Mouse (Mus musculus): Measurements from ENCODE around the gene Cnot1. TPM values are rescaled to one million over a fixed set of nuclear protein-coding genes. Genes with fewer than 3 reads are reported as not detected.

The Cnot1 gene
- total and polyA plus RNA-seq, 3 experiments: 142 to 182 (median 146) TPM

DNA sequence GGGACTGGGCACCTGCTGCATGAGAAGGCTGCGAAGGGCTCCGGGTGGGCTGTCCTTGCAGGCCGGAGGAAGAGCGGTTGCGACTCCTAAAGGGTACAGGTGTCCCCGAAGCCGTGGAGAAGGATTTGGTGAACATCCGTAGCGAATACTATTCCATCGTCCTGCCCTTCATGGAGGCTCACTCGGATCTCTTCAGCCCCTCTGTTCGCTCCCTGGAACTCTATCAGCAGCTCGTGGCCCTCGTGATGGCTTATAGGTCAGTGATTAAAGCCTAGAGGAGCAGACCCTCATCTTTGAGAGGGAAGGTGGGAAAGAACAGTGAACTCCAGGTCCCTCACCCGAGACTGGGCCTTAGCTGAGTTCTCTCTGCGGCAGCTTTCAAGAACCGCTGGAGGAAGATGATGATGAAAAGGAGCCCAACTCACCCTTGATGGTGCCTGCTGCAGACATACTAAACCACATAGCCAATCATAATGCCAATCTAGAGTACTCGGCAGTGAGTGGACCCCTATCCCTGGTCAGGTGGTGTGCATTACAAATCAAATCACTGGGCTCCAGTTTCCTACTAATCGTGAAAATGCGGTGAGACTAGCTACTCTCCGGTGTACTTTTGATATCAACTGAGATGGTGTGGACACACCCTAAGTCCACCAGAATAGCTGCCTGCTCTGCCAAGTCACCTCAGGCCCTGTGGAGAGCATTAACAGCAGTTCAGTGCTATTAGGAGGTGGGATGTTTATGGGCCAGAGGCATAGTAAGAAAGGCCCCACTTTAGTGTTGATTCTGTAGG, 90.5 kb downstream of the Cnot1 start:
- no peaks in the 10 kb centered on the region; the same call in 1 of the 2 replicates for H3K79me2 ChIP-seq (replicated peaks; ENCODE audit: control insufficient read depth, extremely low read depth, insufficient read depth, poor library complexity, severe bottlenecking)
- no peaks in the 10 kb centered on the region for H3K27me3 ChIP-seq (replicated peaks)
- H3K27ac ChIP-seq (ENCODE audit: insufficient read depth, low read depth): no peak overlapping the region
- H3K9ac ChIP-seq (ENCODE audit: insufficient read depth, low read depth): peak overlapping the region; percentile 81
- H3K4me2 ChIP-seq (ENCODE audit: insufficient read depth, low read depth, poor library complexity, severe bottlenecking): peak overlapping the region; percentile 92
- TF ChIP-seq USF1 (IDR thresholded peaks at IDR 0.05; ENCODE audit: low read depth, low read length) (no peak), IRF4 (IDR thresholded peaks at IDR 0.05; ENCODE audit: low read depth, low read length) (no peak), POLR2A (IDR thresholded peaks at IDR 0.05; ENCODE audit: low read depth, low read length) (peak; percentile 23; the same call in 1 of the 2 replicates)
- peaks cover 7 to 32% of the 10 kb centered on the region in 2 experiments for H3K4me1 ChIP-seq (ENCODE audit: control insufficient read depth in 1 of 2, insufficient read depth in 2 of 2)
- no peaks in the 10 kb centered on the region for H3K9me3 ChIP-seq (replicated peaks; ENCODE audit: low read length)
- in situ Hi-C loops (cut with MboI; ENCODE audit: low pct_ligation_motif_present, low pct_unique_long_range_greater_than_20kb, low sequenced_read_pairs): no loop called here
- H3K36me3 ChIP-seq (replicated peaks in 1 of 2; ENCODE audit: control insufficient read depth in 1 of 2, insufficient read depth in 1 of 2, low read length in 1 of 2): peaks cover 33 to 48% of the 10 kb centered on the region in 2 experiments
- dilution Hi-C loops (cut with MboI; ENCODE audit: extremely low pct_ligation_motif_present, extremely low pct_unique_long_range_greater_than_20kb, low sequenced_read_pairs): no loop called here
- H3K4me3 ChIP-seq (replicated peaks in 1 of 3; ENCODE audit: low read depth in 2 of 3, low read length in 2 of 3, poor library complexity in 1 of 3): peak overlapping the region; percentile 52 to 98 (median 95)
- DNase-seq (ENCODE audit: extremely low read depth): no peak

DNA sequence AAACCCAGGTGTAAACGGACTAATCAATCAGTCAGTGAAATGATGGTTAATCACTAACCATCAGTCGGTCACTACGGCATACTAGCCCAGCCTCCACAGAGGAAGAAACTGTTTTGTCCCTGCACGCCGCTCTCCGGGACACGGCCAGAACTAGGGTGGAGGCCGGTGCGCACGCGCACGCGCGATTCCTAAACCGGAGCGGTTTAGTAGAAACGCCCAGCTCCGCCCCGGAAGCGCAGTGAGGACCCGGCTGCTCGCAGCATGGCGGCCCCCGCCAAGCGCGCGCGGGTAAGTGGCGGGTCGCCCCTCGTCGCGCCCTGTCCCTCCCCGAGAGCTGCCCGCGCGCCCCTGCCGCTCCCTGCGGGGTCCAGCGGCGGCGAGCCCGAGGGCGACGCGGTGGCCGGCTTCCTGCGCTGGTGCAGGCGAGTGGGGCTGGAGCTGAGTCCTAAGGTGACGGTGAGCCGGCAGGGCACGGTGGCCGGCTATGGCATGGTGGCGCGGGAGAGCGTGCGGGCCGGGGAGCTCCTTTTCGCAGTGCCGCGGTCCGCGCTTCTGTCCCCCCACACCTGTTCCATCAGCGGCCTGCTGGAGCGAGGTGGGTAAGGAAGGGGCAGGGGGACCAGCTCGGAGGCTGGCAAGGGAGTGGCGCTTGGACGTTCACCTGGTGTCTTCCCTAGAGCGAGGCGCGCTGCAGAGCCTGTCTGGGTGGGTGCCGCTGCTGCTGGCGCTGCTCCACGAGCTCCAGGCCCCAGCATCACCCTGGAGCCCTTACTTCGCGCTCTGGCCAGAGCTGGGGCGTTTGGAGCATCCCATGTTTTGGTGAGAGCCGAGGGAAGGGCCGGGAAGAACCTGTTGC, 91.4 kb downstream of the Cnot1 start, which contains the start of gene Setd6:
Gene Setd6, plus strand, starts transcription at position 206 of the 856 bp plus-strand sequence.
- peaks cover 7 to 32% of the 10 kb centered on the region in 2 experiments for H3K4me1 ChIP-seq (ENCODE audit: control insufficient read depth in 1 of 2, insufficient read depth in 2 of 2)
- H3K4me2 ChIP-seq (ENCODE audit: insufficient read depth, low read depth, poor library complexity, severe bottlenecking): peak within 1 kb of the TSS; percentile 92
- H3K9me3 ChIP-seq (replicated peaks; ENCODE audit: low read length): no peaks in the 10 kb centered on the region
- H3K27ac ChIP-seq (ENCODE audit: insufficient read depth, low read depth): peak within 1 kb of the TSS; percentile 50; the same call in 1 of the 2 replicates
- in situ Hi-C loops (cut with MboI; ENCODE audit: low pct_ligation_motif_present, low pct_unique_long_range_greater_than_20kb, low sequenced_read_pairs) (no loop called here), dilution Hi-C loops (cut with MboI; ENCODE audit: extremely low pct_ligation_motif_present, extremely low pct_unique_long_range_greater_than_20kb, low sequenced_read_pairs) (no loop called here)
- H3K9ac ChIP-seq (ENCODE audit: insufficient read depth, low read depth): peak within 1 kb of the TSS; percentile 81
- H3K79me2 ChIP-seq (replicated peaks; ENCODE audit: control insufficient read depth, extremely low read depth, insufficient read depth, poor library complexity, severe bottlenecking): no peaks in the 10 kb centered on the region
- H3K27me3 ChIP-seq (replicated peaks): no peaks in the 10 kb centered on the region
- peak; percentile 89 for DNase-seq (ENCODE audit: extremely low read depth)
- peaks cover 27 to 40% of the 10 kb centered on the region in 2 experiments for H3K36me3 ChIP-seq (replicated peaks in 1 of 2; ENCODE audit: control insufficient read depth in 1 of 2, insufficient read depth in 1 of 2, low read length in 1 of 2)
- peak within 1 kb of the TSS; percentile 52 to 98 (median 95) for H3K4me3 ChIP-seq (replicated peaks in 1 of 3; ENCODE audit: low read depth in 2 of 3, low read length in 2 of 3, poor library complexity in 1 of 3)
- peak; percentile 77; the same call in 1 of the 2 replicates for TF ChIP-seq UBTF (IDR thresholded peaks at IDR 0.05; ENCODE audit: low read depth, low read length)
- TF ChIP-seq MYC (IDR thresholded peaks at IDR 0.05; ENCODE audit: low read depth, low read length): no peak
- TF ChIP-seq TCF12 (IDR thresholded peaks at IDR 0.05; ENCODE audit: low read depth, low read length): peak; percentile 81
- TF ChIP-seq IRF4 (IDR thresholded peaks at IDR 0.05; ENCODE audit: low read depth, low read length): 0 out of 2 replicates have a peak, but pooled peaks have one; percentile 19
- TF ChIP-seq USF1 (IDR thresholded peaks at IDR 0.05; ENCODE audit: low read depth, low read length): no peak
- peak; percentile 57; the same call in 1 of the 2 replicates for TF ChIP-seq MAX (IDR thresholded peaks at IDR 0.05; ENCODE audit: low read length)
- no peak for TF ChIP-seq SMC3 (IDR thresholded peaks at IDR 0.05; ENCODE audit: low read depth, low read length)
- 0 out of 2 replicates have a peak, but pooled peaks have one; percentile 66 for TF ChIP-seq RCOR1 (conservative IDR thresholded peaks at IDR 0.05; ENCODE audit: low read depth, low read length)
- peak; percentile 64 for TF ChIP-seq TBP (conservative IDR thresholded peaks at IDR 0.05; ENCODE audit: low read depth, low read length)
- TF ChIP-seq ZNF384 (IDR thresholded peaks at IDR 0.05; ENCODE audit: low read depth, low read length): no peak
- TF ChIP-seq JUND (conservative IDR thresholded peaks at IDR 0.05; ENCODE audit: low read depth, low read length): no peak
- no peak for TF ChIP-seq KAT2A (IDR thresholded peaks at IDR 0.05; ENCODE audit: insufficient replicate concordance, low read length)
- peak; percentile 82; the same call in 1 of the 2 replicates for TF ChIP-seq MXI1 (IDR thresholded peaks at IDR 0.05; ENCODE audit: low read depth, low read length)
- TF ChIP-seq JUN (IDR thresholded peaks at IDR 0.05; ENCODE audit: insufficient read depth, low read depth, low read length): no peak
- TF ChIP-seq SIN3A (IDR thresholded peaks at IDR 0.05; ENCODE audit: low read length): peak; percentile 76; the same call in 1 of the 2 replicates
- TF ChIP-seq POLR2AphosphoS2 (IDR thresholded peaks at IDR 0.05; ENCODE audit: low read depth, low read length): peak; percentile 23
- TF ChIP-seq POLR2A (IDR thresholded peaks at IDR 0.05; ENCODE audit: low read depth, low read length): peak; percentile 91
- no peak for TF ChIP-seq MAFK (IDR thresholded peaks at IDR 0.05; ENCODE audit: insufficient replicate concordance, low read length)
- peak; percentile 88 for TF ChIP-seq ZMIZ1 (IDR thresholded peaks at IDR 0.05; ENCODE audit: low read depth, low read length)
- no peak for TF ChIP-seq GABPA (IDR thresholded peaks at IDR 0.05; ENCODE audit: insufficient replicate concordance, low read depth, low read length)
- TF ChIP-seq ZC3H11A (IDR thresholded peaks at IDR 0.05; ENCODE audit: low read depth, low read length): no peak
- TF ChIP-seq ZKSCAN1 (IDR thresholded peaks at IDR 0.05; ENCODE audit: borderline replicate concordance, low read depth, low read length): no peak
- no peak for TF ChIP-seq RAD21 (IDR thresholded peaks at IDR 0.05; ENCODE audit: low read depth, low read length)
- TF ChIP-seq ETS1 (conservative IDR thresholded peaks at IDR 0.05; ENCODE audit: low read depth, low read length): no peak
- TF ChIP-seq ELF1 (IDR thresholded peaks at IDR 0.05; ENCODE audit: low read depth, low read length): peak; percentile 85
- peak; percentile 63 for TF ChIP-seq HCFC1 (IDR thresholded peaks at IDR 0.05; ENCODE audit: low read depth, low read length)
- no peak for TF ChIP-seq CHD1 (IDR thresholded peaks at IDR 0.05; ENCODE audit: low read depth, low read length)
- TF ChIP-seq CTCF (conservative IDR thresholded peaks at IDR 0.05 in 1 of 2, IDR thresholded peaks at IDR 0.05 in 1 of 2; ENCODE audit: low read depth in 2 of 2, low read length in 2 of 2): no peak
